ENCODE assay signal across 12 mouse cellular contexts in the genomic region with DNA sequence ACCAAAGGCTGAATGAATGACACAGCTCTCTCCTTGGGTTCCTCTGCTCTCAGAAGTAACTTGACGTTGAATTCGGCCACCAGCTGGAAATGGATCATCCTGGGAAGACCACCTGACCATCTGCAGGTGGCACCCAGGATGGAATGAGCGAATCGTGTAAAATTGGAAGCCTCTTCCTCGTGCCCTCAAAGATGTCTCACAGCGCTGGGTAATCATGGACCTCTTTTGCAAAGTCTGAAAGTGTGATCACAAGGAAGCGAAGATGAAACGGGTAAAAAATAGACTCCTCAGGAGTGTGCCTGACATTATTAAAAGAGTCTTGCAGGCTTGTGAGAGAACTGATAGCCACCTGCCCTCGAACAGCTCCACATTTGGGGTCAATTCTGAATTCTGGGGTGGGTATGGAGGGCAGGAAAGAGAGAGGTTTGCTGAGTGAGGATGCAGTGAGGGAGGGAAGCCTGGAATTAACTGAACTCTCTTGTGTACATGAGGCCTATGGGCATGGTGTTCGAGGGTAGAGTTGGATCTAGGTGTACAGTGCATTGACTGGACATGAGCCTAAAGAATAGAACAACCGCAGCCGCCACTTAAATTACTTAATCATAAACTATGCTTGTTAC.
DNase-seq lines count a peak whose midpoint lies in the region; ATAC-seq and TF ChIP-seq lines count a peak whose summit lies in the region.
"Had no signal": no experiment of that assay in that cellular context is flagged by ENCODE, and none has a peak within 500 bp of the region (broad histone marks: within the 10 kb centered on the region; RNA-seq: fewer than 3 reads in every experiment).

No protein-coding gene starts in this region.

- H3K9ac ChIP-seq in lung, postnatal 0 days (replicated peaks; ENCODE audit: low read depth): no peak overlapping the region
- peak overlapping the region; percentile 100 for H3K9ac ChIP-seq in forebrain, embryonic 16.5 days (replicated peaks; ENCODE audit: low read depth, low read length)
- H3K9ac ChIP-seq in limb, embryonic 13.5 days: peak overlapping the region; percentile 96
- H3K9ac ChIP-seq in stomach, embryonic 16.5 days (ENCODE audit: low read length): no peak overlapping the region; the same call in 1 of the 2 replicates
- H3K9ac ChIP-seq: liver, embryonic 12.5 days had no signal

- 0 out of 2 replicates have a peak overlapping the region, but pooled peaks have one; percentile 10 for H3K4me3 ChIP-seq in lung, postnatal 0 days (ENCODE audit: low read depth, low read length)
- peak overlapping the region; percentile 90 for H3K4me3 ChIP-seq in forebrain, embryonic 16.5 days (replicated peaks; ENCODE audit: low read length)
- peak overlapping the region; percentile 84 for H3K4me3 ChIP-seq in limb, embryonic 13.5 days
- H3K4me3 ChIP-seq in stomach, embryonic 16.5 days (replicated peaks; ENCODE audit: low read length): peak overlapping the region; percentile 80
- H3K4me3 ChIP-seq: liver, embryonic 12.5 days had no signal

- TF ChIP-seq EP300 in lung, postnatal 0 days (IDR thresholded peaks at IDR 0.05): no peak

- no peak overlapping the region for H3K27ac ChIP-seq in lung, postnatal 0 days (ENCODE audit: low read length)
- no peak overlapping the region; the same call in 1 of the 2 replicates for H3K27ac ChIP-seq in forebrain, embryonic 16.5 days (ENCODE audit: low read length)
- no peak overlapping the region for H3K27ac ChIP-seq in limb, embryonic 13.5 days
- H3K27ac ChIP-seq in stomach, embryonic 16.5 days (ENCODE audit: low read length): no peak overlapping the region
- H3K27ac ChIP-seq: liver, embryonic 12.5 days had no signal

- no peak for TF ChIP-seq CTCF in lung, postnatal 0 days (IDR thresholded peaks at IDR 0.05)

- no peaks in the 10 kb centered on the region for H3K36me3 ChIP-seq in lung, postnatal 0 days (ENCODE audit: insufficient read depth, low read length)
- no peaks in the 10 kb centered on the region for H3K36me3 ChIP-seq in forebrain, embryonic 16.5 days (ENCODE audit: control insufficient read depth, insufficient read depth)
- no peaks in the 10 kb centered on the region for H3K36me3 ChIP-seq in limb, embryonic 13.5 days
- H3K36me3 ChIP-seq in stomach, embryonic 16.5 days (ENCODE audit: control insufficient read depth, insufficient read depth, low read length): no peaks in the 10 kb centered on the region
- H3K36me3 ChIP-seq: G1E; liver, embryonic 12.5 days had no signal

- peaks cover 8% of the 10 kb centered on the region; the same call in 1 of the 2 replicates for H3K4me1 ChIP-seq in lung, postnatal 0 days (ENCODE audit: insufficient read depth, low read depth, low read length)
- H3K4me1 ChIP-seq in forebrain, embryonic 16.5 days (replicated peaks; ENCODE audit: control insufficient read depth, insufficient read depth, low read length): peaks cover 56% of the 10 kb centered on the region
- peaks cover 71% of the 10 kb centered on the region for H3K4me1 ChIP-seq in limb, embryonic 13.5 days
- H3K4me1 ChIP-seq in stomach, embryonic 16.5 days (ENCODE audit: control insufficient read depth, insufficient read depth, low read length): peaks cover 24% of the 10 kb centered on the region
- H3K4me1 ChIP-seq: liver, embryonic 12.5 days had no signal

- peak overlapping the region; percentile 99; the same call in 1 of the 2 replicates for H3K4me2 ChIP-seq in lung, postnatal 0 days (replicated peaks; ENCODE audit: low read depth, low read length)
- H3K4me2 ChIP-seq in forebrain, embryonic 16.5 days (ENCODE audit: low read length): peak overlapping the region; percentile 75
- H3K4me2 ChIP-seq in limb, embryonic 13.5 days (replicated peaks): peak overlapping the region; percentile 83
- peak overlapping the region; percentile 86 for H3K4me2 ChIP-seq in stomach, embryonic 16.5 days (ENCODE audit: low read depth, low read length)

- H3K9me3 ChIP-seq in lung, postnatal 0 days (ENCODE audit: low read length): no peaks in the 10 kb centered on the region
- H3K9me3 ChIP-seq in forebrain, embryonic 16.5 days (ENCODE audit: control insufficient read depth, low read length): no peaks in the 10 kb centered on the region
- H3K9me3 ChIP-seq in limb, embryonic 13.5 days: no peaks in the 10 kb centered on the region
- H3K9me3 ChIP-seq in stomach, embryonic 16.5 days (replicated peaks; ENCODE audit: control insufficient read depth, low read length): no peaks in the 10 kb centered on the region
- H3K9me3 ChIP-seq: liver, embryonic 12.5 days had no signal

- no peak for ATAC-seq in lung, postnatal 0 days
- no peak for ATAC-seq in forebrain, embryonic 16.5 days
- no peak for ATAC-seq in limb, embryonic 13.5 days (ENCODE audit: low FRiP score, low read depth)
- no peak for ATAC-seq in stomach, embryonic 16.5 days (ENCODE audit: insufficient read depth, low FRiP score)
- no peak for ATAC-seq in activated CD4-positive, CD25-positive, alpha-beta regulatory T cell, adult 4 months
- ATAC-seq: liver, embryonic 12.5 days had no signal

- DNase-seq in lung, postnatal 0 days (ENCODE audit: low spot score): no peak
- DNase-seq in lung, postnatal 36 days: no peak
- no peak for DNase-seq in layer of hippocampus, adult 11-12 months (ENCODE audit: low spot score)
- DNase-seq in yolk sac, embryonic 10.5 days (ENCODE audit: low spot score): no peak
- DNase-seq: adrenal gland, postnatal 10 days; kidney, adult 11 months had no signal

- no peaks in the 10 kb centered on the region for H3K27me3 ChIP-seq in lung, postnatal 0 days (replicated peaks; ENCODE audit: insufficient read depth, low read length)
- H3K27me3 ChIP-seq in forebrain, embryonic 16.5 days (replicated peaks; ENCODE audit: control insufficient read depth, insufficient read depth, low read length): no peaks in the 10 kb centered on the region
- H3K27me3 ChIP-seq in limb, embryonic 13.5 days: no peaks in the 10 kb centered on the region
- H3K27me3 ChIP-seq in stomach, embryonic 16.5 days (ENCODE audit: control insufficient read depth, insufficient read depth, low read length): no peaks in the 10 kb centered on the region

- WGBS in lung, postnatal 0 days: 88% methylated on average over 12 of the region's 12 CpGs
- WGBS in forebrain, embryonic 16.5 days: 20% methylated on average over 12 of the region's 12 CpGs
- WGBS in limb, embryonic 13.5 days: 71% methylated on average over 12 of the region's 12 CpGs
- WGBS in stomach, embryonic 16.5 days: 87% methylated on average over 12 of the region's 12 CpGs

Comparison
In these comparisons a context has a peak if more than half of its experiments do, and no peak if none do; other contexts are left out.
1. H3K4me3 ChIP-seq: peak in every context shown above with its lines; median percentile 90 in forebrain, embryonic 16.5 days; 84 in limb, embryonic 13.5 days; 80 in stomach, embryonic 16.5 days; 10 in lung, postnatal 0 days.
2. H3K9ac ChIP-seq: peak in forebrain, embryonic 16.5 days (single experiment) and limb, embryonic 13.5 days (single experiment); none in lung, postnatal 0 days (single experiment) and stomach, embryonic 16.5 days (single experiment).
3. Peak in every context shown above with its lines, with median percentiles within 50 percentile points of each other: H3K4me2 ChIP-seq.